Mouse (Mus musculus): ENCODE data around the gene Tbrg4.

Gene Tbrg4

DNA sequence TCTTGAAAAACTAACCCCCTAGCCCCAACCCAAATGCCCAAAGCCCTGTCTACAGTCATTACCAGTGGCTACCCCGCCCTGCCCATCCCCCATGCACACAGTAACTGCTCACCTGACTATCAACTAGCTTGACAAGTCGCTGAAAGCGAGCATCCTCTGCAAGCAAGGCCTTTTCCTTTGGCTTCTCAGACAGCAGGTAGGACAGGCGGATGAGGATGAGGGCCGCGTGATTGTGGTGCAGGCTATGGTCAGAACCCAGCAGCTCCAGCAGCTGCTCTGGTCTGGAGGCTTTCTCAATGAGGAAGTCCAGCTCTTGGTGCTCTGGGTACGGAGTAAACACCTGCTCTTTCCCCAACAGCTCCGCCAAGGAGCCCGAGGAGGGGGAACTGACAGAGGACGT, 2.2 kb downstream of the Tbrg4 start:
- DNase-seq (ENCODE audit: low read depth): no peak

- DNase-seq (ENCODE audit: low read depth): no peak
Observed at GRCm38 (mm10) chr11:6615250-6616205, 10.3 kb downstream of the Tbrg4 start.

GRCm38 (mm10) chr11:6605491-6606399, 20.1 kb downstream of the Tbrg4 start, which contains the start of gene Nacad:
Gene Nacad (minus strand): TSS chr11:6606053.
- peak; percentile 43 for DNase-seq (ENCODE audit: low read depth)

DNA sequence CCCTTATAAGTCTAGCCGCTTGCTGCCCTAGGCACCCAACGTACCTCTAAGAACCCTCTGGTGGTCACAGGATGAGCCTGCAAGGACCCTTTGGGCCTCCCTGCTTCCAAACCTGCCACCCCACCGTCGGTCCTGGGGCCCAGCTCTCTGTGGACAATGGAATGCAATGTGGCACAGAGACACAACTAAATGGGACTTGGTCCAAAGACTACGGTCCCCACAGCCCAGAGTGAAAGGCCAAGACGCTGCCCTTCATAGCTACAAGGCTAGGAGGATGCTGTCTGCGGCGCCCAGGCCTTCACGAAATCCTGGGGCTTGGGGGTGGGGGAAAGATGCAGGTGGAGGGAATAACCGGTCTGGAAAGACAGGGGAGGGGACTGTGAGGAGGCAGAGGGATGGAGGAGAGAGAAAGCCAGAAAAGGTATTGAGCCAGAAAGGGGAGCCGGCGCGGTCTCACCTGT, 20.8 kb downstream of the Tbrg4 start:
- peak; percentile 39 for DNase-seq (ENCODE audit: low read depth)

GRCm38 (mm10) chr11:6604604-6604936, 21.3 kb downstream of the Tbrg4 start:
- no peak for DNase-seq (ENCODE audit: low read depth)

GRCm38 (mm10) chr11:6603887-6604603, 21.8 kb downstream of the Tbrg4 start:
- peak; percentile 56 for DNase-seq (ENCODE audit: low read depth)

- no peak for DNase-seq (ENCODE audit: low read depth)
Observed at GRCm38 (mm10) chr11:6603224-6603623, 22.6 kb downstream of the Tbrg4 start.

GRCm38 (mm10) chr11:6602662-6603061, 23.2 kb downstream of the Tbrg4 start:
- DNase-seq (ENCODE audit: low read depth): no peak

GRCm38 (mm10) chr11:6601649-6602480, 24.0 kb downstream of the Tbrg4 start:
- DNase-seq (ENCODE audit: low read depth): no peak

DNA sequence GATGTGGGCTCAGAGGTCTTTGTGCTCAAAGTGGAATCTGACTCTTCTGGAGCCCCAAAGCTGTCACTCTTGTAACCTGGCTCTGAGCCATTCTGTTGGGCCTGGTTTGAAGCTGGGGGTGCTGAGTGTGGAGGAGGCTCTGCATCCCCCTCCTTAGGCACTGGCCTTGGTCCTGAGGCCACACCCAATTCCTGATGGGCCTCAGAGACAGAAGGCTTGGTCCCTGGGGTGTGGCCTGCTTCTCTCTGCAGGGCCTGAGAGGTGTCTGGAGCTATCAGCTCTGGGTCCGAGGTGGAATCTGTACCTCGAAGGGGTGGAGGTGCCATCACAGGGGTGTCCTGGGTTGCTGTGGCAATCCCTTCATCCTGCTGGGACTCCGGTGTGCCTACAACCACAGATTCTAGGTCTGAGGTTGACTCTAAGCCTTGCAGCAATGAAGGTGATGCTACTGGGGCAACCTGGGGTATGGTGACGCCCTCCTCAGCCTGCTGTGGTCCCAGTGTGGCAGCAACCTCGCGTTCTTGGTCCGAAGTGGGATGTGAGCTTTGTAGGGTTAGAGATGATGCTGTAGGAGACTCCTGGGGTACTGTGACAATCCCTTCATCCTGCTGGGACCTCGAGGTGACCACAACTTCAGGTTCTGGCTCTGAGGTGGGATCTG, 25.5 kb downstream of the Tbrg4 start:
- no peak for DNase-seq (ENCODE audit: low read depth)

GRCm38 (mm10) chr11:6599831-6600230, 26.0 kb downstream of the Tbrg4 start:
- DNase-seq (ENCODE audit: low read depth): no peak

GRCm38 (mm10) chr11:6599011-6599681, 26.7 kb downstream of the Tbrg4 start:
- DNase-seq (ENCODE audit: low read depth): no peak

- no peak for DNase-seq (ENCODE audit: low read depth)
Observed at GRCm38 (mm10) chr11:6598191-6598889, 27.5 kb downstream of the Tbrg4 start.

- no peak for DNase-seq (ENCODE audit: low read depth)
Observed at GRCm38 (mm10) chr11:6597523-6597922, 28.3 kb downstream of the Tbrg4 start.

DNA sequence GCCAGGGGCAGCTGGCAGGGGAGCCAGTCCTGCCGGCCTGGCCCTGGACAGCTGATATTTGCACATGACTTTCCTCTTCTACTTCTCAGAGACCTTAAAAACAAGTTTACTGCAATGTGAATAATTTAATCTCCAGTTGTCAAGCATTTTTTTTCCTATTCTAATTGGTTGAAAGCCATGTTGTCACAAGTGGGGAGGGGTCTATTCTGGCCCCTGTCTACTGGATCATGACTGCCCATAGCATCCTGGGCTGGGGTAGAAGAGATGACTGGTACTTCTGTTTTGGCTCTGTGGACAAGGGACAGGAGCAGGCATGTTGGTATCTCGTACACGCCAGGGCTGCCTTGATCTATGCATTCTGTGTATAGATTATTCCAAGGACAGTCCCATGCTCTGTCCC, 29.3 kb downstream of the Tbrg4 start:
- DNase-seq (ENCODE audit: low read depth): no peak

- no peak for DNase-seq (ENCODE audit: low read depth)
Observed at GRCm38 (mm10) chr11:6596205-6596604, 29.7 kb downstream of the Tbrg4 start.

GRCm38 (mm10) chr11:6595339-6595738, 30.5 kb downstream of the Tbrg4 start:
- no peak for DNase-seq (ENCODE audit: low read depth)

GRCm38 (mm10) chr11:6594845-6595244, 31.0 kb downstream of the Tbrg4 start:
- DNase-seq (ENCODE audit: low read depth): no peak

GRCm38 (mm10) chr11:6593406-6593805, 32.5 kb downstream of the Tbrg4 start:
- DNase-seq (ENCODE audit: low read depth): no peak
